Mouse (Mus musculus): ENCODE results near the gene Dpyd. TPM values are rescaled to one million over a fixed set of nuclear protein-coding genes. Genes with fewer than 3 reads are reported as not detected.
A peak's percentile ranks its signal among the peaks of the same experiment; 100 is the strongest.

Gene Dpyd
- polyA plus RNA-seq, 1 experiment from 2014 or later: 16.0 TPM

GRCm38 (mm10) chr3:118601689-118602640 is 40.0 kb downstream of the Dpyd start:
- 88% methylated on average over 7 of the region's 7 CpGs for WGBS
- Histone ChIP-seq H3K36me3 (no peaks in the 10 kb centered on the region), H3K27me3 (no peaks in the 10 kb centered on the region), H3K27ac (no peak overlapping the region), H3K9me3 (no peaks in the 10 kb centered on the region), H3K4me1 (no peaks in the 10 kb centered on the region), H3K9ac (no peak overlapping the region), H3K4me3 (no peak overlapping the region), H3K4me2 (replicated peaks) (no peak overlapping the region)
- no peak for ATAC-seq (ENCODE audit: insufficient number of reproducible peaks, insufficient read depth, low FRiP score, low TSS enrichment)

DNA sequence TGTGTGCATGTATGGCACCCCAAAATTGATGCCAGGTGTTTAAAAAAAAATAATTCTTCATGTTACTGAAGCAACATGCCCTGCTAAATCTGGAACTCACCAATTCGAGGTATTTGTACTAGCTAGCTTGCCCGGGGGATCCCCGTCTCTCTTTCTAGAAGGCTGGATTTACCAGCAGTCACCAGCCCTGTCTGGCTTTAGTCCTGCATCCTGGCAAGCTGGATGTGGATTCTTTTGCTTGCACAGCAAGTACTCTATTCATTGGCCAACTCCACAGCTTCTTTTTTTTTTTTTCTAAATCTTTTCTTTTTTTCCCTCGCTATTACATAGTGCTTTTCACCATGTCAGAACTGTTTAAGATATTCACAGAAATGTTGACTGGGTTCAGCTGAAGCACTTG is 46.8 kb downstream of the Dpyd start:
- ATAC-seq (ENCODE audit: insufficient number of reproducible peaks, insufficient read depth, low FRiP score, low TSS enrichment): no peak
- Histone ChIP-seq H3K27ac (no peak overlapping the region), H3K4me2 (replicated peaks) (no peak overlapping the region), H3K9me3 (no peaks in the 10 kb centered on the region), H3K27me3 (no peaks in the 10 kb centered on the region), H3K4me3 (no peak overlapping the region), H3K36me3 (no peaks in the 10 kb centered on the region), H3K4me1 (no peaks in the 10 kb centered on the region), H3K9ac (no peak overlapping the region)
- WGBS: 50% methylated on average over 4 of the region's 4 CpGs

DNA sequence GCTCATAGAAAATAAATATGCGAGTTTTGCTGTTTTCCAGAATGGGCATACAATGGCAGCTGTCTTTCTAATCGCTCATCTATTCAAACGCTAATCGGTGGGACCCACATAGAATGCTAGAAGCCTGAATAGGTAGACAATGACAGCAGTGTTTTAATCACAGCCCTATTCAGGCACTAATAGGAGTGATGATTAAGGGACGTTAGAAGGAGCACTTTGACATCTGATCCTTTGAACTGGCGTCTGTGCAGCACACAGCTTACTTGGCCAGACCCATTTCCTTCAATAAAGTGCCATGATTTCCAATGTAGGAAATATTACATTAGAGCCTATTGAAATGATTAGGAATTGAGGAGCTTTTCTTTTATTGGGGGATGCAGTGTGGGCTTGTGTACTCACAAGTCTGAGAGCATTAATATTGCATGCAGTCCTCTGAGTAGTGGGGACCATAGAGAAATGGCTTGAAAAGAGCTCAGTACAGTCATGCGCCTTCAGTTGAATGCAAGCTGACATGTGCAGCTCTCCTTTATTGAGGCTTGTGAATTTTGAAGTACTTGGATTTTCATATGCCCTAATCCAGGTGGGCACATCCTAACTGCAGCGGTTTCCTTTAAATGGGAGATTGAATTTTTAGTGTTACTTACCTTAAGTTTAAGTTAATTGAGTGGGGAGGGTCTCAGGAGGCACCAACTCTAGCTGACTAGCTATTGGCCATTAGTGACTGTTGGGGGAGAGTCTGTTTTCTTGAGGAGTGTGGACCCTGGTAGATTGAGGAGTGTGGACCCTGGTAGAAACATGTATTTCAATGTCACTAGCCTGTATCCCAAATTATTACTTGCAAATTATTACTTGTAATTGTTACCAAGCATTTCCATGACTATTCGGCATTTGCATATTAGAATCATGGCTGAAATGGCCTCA is 64.8 kb downstream of the Dpyd start:
- Histone ChIP-seq H3K4me1 (no peaks in the 10 kb centered on the region), H3K4me2 (replicated peaks) (no peak overlapping the region), H3K27ac (no peak overlapping the region), H3K9me3 (no peaks in the 10 kb centered on the region), H3K27me3 (no peaks in the 10 kb centered on the region), H3K36me3 (no peaks in the 10 kb centered on the region), H3K9ac (no peak overlapping the region), H3K4me3 (no peak overlapping the region)
- 40% methylated on average over 9 of the region's 9 CpGs for WGBS
- ATAC-seq (ENCODE audit: insufficient number of reproducible peaks, insufficient read depth, low FRiP score, low TSS enrichment): 0 out of 2 replicates have a peak, but pooled peaks have one; percentile 22

DNA sequence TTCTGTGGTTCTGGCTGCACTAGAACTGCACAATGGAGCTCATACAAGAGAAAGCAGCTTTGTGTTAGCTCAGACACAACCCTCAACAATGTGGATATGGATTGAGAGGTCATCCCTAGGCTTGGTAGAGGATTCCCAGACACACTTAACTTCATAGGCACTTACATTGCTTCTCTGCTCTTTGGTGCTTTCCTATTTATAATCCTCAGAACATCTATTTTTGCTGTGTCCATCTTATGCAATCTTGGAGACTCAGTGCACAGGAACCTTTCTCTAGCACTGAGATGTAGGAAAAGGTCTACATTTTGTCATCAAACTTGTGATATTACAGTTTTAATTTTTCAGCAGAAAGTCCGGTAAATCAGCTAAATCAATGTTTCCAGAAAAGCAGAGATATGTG is 67.8 kb downstream of the Dpyd start:
- ATAC-seq (ENCODE audit: insufficient number of reproducible peaks, insufficient read depth, low FRiP score, low TSS enrichment): no peak
- Histone ChIP-seq H3K9me3 (no peaks in the 10 kb centered on the region), H3K9ac (no peak overlapping the region), H3K36me3 (no peaks in the 10 kb centered on the region), H3K27ac (no peak overlapping the region), H3K27me3 (no peaks in the 10 kb centered on the region), H3K4me1 (no peaks in the 10 kb centered on the region), H3K4me2 (replicated peaks) (no peak overlapping the region), H3K4me3 (no peak overlapping the region)
- whole genome bisulfite sequencing: 96% methylated on average over 1 of the region's 1 CpGs

DNA sequence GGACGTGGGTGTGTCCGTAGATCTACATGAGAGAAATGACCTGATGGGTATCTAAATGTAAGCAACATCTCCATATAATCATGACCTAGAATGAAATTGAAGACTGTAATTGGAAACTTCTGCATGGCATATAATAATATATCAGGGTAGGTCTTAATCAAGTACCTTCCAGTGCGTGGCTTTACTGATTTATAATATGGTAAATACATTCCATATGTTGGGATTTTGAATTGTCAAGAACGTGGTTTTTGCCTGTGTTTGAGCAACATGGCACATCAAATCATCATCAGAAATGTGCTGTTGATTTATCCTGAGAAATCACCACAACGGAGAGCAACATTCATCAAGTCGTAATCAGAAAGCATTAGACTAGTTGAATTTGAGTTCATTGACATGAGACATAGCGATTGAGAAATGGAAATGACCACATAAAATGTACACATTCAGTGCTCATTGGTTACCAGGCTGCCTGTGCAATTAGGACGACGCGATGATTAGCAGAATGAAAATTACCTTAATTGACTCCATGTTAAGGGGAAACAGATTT is 84.2 kb downstream of the Dpyd start:
- Histone ChIP-seq H3K36me3 (no peaks in the 10 kb centered on the region), H3K4me3 (no peak overlapping the region), H3K9me3 (no peaks in the 10 kb centered on the region), H3K9ac (no peak overlapping the region), H3K4me2 (replicated peaks) (no peak overlapping the region), H3K4me1 (peaks cover 3% of the 10 kb centered on the region; the same call in 1 of the 2 replicates), H3K27me3 (no peaks in the 10 kb centered on the region), H3K27ac (no peak overlapping the region)
- WGBS: 42% methylated on average over 10 of the region's 10 CpGs
- no peak for ATAC-seq (ENCODE audit: insufficient number of reproducible peaks, insufficient read depth, low FRiP score, low TSS enrichment)

DNA sequence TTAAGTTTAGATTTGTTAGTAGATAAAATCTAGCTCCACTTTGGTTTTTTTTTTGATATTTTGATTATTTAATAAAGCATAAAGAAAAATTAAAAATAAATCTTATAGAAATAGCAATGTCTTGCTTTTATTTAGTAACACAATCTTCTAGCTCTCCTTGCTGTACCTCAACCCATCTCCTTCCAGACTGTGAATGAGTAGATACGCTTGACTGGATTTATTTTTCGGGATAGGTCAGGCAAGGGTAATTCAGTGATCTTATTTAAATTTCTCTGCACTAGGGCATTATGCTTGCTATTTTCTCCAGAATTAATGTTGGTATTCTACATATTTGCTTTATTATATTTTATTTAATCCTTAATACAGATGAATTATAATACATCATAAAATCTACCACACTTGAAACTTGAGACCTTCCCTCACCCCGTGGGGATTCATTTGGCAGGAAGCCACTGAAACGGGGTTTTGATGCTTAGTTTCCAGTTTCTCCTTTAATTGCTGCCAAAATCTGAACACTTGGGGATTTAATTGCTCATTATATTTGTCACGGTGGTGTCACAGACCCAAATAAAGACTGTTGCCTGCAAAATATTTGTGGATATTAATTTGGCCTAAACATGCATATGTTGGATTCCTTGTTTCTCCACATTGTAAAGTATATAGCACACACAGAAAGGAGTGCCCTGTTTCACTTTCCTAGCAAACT is 102.2 kb downstream of the Dpyd start:
- H3K27me3 ChIP-seq: no peaks in the 10 kb centered on the region
- no peak overlapping the region for H3K4me3 ChIP-seq
- H3K27ac ChIP-seq: no peak overlapping the region
- H3K4me2 ChIP-seq (replicated peaks): no peak overlapping the region
- H3K9me3 ChIP-seq: no peaks in the 10 kb centered on the region
- H3K36me3 ChIP-seq: no peaks in the 10 kb centered on the region
- H3K9ac ChIP-seq: no peak overlapping the region
- peaks cover 4% of the 10 kb centered on the region; the same call in 1 of the 2 replicates for H3K4me1 ChIP-seq
- WGBS: 45% methylated on average over 5 of the region's 5 CpGs
- ATAC-seq (ENCODE audit: insufficient number of reproducible peaks, insufficient read depth, low FRiP score, low TSS enrichment): no peak

GRCm38 (mm10) chr3:118674121-118674745 is 112.3 kb downstream of the Dpyd start:
- H3K27ac ChIP-seq: no peak overlapping the region
- whole genome bisulfite sequencing: 35% methylated on average over 10 of the region's 10 CpGs
- H3K27me3 ChIP-seq: no peaks in the 10 kb centered on the region
- H3K36me3 ChIP-seq: no peaks in the 10 kb centered on the region
- no peaks in the 10 kb centered on the region for H3K4me1 ChIP-seq
- H3K9me3 ChIP-seq: no peaks in the 10 kb centered on the region
- no peak overlapping the region for H3K4me3 ChIP-seq
- H3K9ac ChIP-seq: no peak overlapping the region
- no peak for ATAC-seq (ENCODE audit: insufficient number of reproducible peaks, insufficient read depth, low FRiP score, low TSS enrichment)
- peak overlapping the region; percentile 17; the same call in 1 of the 2 replicates for H3K4me2 ChIP-seq (replicated peaks)

DNA sequence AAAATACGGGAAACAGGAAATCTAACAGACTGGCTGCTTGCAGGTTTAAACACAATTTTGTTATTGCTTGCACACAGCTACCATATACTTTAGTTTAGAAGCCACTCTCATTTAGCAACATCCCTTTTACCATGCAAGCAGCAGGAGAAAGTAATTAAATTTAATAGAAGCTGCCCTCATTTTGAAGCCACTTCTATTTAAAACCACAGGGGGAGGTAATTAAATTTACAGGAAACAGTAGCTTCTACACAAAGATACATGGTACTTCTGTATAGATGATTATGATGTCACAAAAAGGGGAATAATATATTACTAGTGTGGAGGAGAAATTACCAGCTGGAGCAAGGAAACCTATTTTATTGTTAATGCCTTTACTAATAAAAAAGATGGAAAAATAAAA is 113.5 kb downstream of the Dpyd start:
- 30% methylated on average over 1 of the region's 1 CpGs for WGBS
- Histone ChIP-seq H3K4me3 (no peak overlapping the region), H3K36me3 (no peaks in the 10 kb centered on the region), H3K27ac (no peak overlapping the region), H3K9me3 (no peaks in the 10 kb centered on the region), H3K9ac (no peak overlapping the region), H3K4me1 (no peaks in the 10 kb centered on the region), H3K27me3 (no peaks in the 10 kb centered on the region), H3K4me2 (replicated peaks) (no peak overlapping the region)
- no peak for ATAC-seq (ENCODE audit: insufficient number of reproducible peaks, insufficient read depth, low FRiP score, low TSS enrichment)

DNA sequence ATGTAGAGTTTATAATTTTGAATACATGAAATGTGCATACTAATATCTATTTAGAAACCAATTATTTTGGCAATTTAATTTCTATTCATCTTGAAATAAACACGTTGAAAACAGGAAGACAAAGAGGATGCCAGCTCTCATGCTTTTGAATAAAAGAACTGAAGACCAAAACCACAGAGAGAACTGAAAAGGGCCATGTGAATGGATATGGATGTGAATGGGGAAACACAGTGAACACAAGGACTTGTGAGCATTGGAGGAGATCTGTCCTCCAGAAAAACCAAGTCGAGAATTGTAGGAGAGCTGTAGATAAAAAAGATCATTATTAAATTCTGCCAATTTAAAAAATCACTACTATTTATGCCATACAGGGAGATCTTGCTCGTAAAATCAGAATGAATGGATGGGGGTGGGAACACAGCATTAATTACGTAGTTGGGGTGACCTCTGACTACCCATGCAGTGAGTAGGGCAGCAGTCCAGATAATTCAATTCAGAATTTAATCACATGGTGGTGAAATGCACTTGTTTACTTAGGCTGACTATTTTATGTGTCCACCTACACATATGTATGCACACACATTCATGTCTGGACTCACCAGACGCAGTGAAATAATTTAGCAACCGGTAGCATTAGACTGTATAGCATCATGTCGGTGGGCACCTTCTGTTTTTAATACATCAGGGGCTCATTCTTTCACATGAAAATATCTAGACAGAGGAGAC is 114.3 kb downstream of the Dpyd start:
- Histone ChIP-seq H3K27me3 (no peaks in the 10 kb centered on the region), H3K9ac (no peak overlapping the region), H3K4me2 (replicated peaks) (no peak overlapping the region), H3K4me3 (no peak overlapping the region), H3K9me3 (no peaks in the 10 kb centered on the region), H3K4me1 (no peaks in the 10 kb centered on the region), H3K36me3 (no peaks in the 10 kb centered on the region), H3K27ac (no peak overlapping the region)
- WGBS: 61% methylated on average over 7 of the region's 7 CpGs
- ATAC-seq (ENCODE audit: insufficient number of reproducible peaks, insufficient read depth, low FRiP score, low TSS enrichment): no peak

GRCm38 (mm10) chr3:118680803-118681202 is 118.9 kb downstream of the Dpyd start:
- Histone ChIP-seq H3K27me3 (no peaks in the 10 kb centered on the region), H3K4me1 (no peaks in the 10 kb centered on the region), H3K4me2 (replicated peaks) (no peak overlapping the region), H3K27ac (no peak overlapping the region), H3K4me3 (no peak overlapping the region), H3K9me3 (no peaks in the 10 kb centered on the region), H3K9ac (no peak overlapping the region), H3K36me3 (no peaks in the 10 kb centered on the region)
- ATAC-seq (ENCODE audit: insufficient number of reproducible peaks, insufficient read depth, low FRiP score, low TSS enrichment): no peak
- 52% methylated on average over 4 of the region's 4 CpGs for WGBS

Data from embryonic facial prominence, embryonic 12.5 days (tissue).